Mouse (Mus musculus) forebrain, embryonic 13.5 days (tissue): Measurements from ENCODE around the gene Akap10. TPM values are rescaled to one million over a fixed set of nuclear protein-coding genes. Genes with fewer than 3 reads are reported as not detected.

Source experiments
- ATAC-seq: fragments of 200-750 bp; cut with Nextera tagmentation; 2 replicates; pipeline ENCODE4 v1.8.0; 2017
- H3K27ac ChIP-seq: fragments of 300-500 bp; sonication (generic); 2 replicates; pipeline ENCODE4 v1.5.1; 2015; ENCODE audit warnings: inconsistent platforms, mild to moderate bottlenecking, moderate library complexity
- H3K27me3 ChIP-seq: fragments of 300-500 bp; sonication (generic); 2 replicates; pipeline ENCODE4 v1.6.1; 2015; ENCODE audit warnings: mild to moderate bottlenecking, inconsistent platforms
- H3K36me3 ChIP-seq: fragments of 300-500 bp; sonication (generic); 2 replicates; pipeline ENCODE4 v1.6.1; 2015; ENCODE audit warnings: mild to moderate bottlenecking, inconsistent platforms; ENCODE audit not compliant: poor library complexity, severe bottlenecking
- H3K4me1 ChIP-seq: fragments of 300-500 bp; sonication (generic); 2 replicates; pipeline ENCODE4 v1.6.1; 2015; ENCODE audit warnings: inconsistent platforms
- H3K4me2 ChIP-seq: fragments of 300-500 bp; sonication (generic); 2 replicates; pipeline ENCODE4 v1.6.1; 2015; ENCODE audit warnings: inconsistent platforms, mild to moderate bottlenecking, moderate library complexity
- H3K4me3 ChIP-seq: fragments of 300-500 bp; sonication (generic); 2 replicates; pipeline ENCODE4 v1.5.1; 2015; ENCODE audit warnings: mild to moderate bottlenecking, inconsistent platforms
- H3K9ac ChIP-seq: fragments of 300-500 bp; sonication (generic); 2 replicates; pipeline ENCODE4 v1.6.1; 2015; ENCODE audit warnings: mild to moderate bottlenecking, inconsistent platforms
- H3K9me3 ChIP-seq: fragments of 300-500 bp; sonication (generic); replicated peaks from 2 replicates; pipeline ENCODE4 v1.6.1; 2016; ENCODE audit warnings: inconsistent platforms
- WGBS: fragments of 180-500 bp; shearing (Covaris S2); methylation state at CpG from one replicate; pipeline ENCODE4 v1.1.7; 2015; 5-methylcytosine and 5-hydroxymethylcytosine counted together
- polyA plus RNA-seq: library from polyadenylated mRNA; unstranded; fragments of >200 nt; fragmentation: Nextera tagmentation; extraction: Ambion mirVana; gene quantifications from 2 replicates; pipeline ENCODE4 v1.2.1, GENCODE M21; 2015

Gene Akap10
- polyA plus RNA-seq, 1 experiment from 2014 or later: 13.8 TPM

DNA sequence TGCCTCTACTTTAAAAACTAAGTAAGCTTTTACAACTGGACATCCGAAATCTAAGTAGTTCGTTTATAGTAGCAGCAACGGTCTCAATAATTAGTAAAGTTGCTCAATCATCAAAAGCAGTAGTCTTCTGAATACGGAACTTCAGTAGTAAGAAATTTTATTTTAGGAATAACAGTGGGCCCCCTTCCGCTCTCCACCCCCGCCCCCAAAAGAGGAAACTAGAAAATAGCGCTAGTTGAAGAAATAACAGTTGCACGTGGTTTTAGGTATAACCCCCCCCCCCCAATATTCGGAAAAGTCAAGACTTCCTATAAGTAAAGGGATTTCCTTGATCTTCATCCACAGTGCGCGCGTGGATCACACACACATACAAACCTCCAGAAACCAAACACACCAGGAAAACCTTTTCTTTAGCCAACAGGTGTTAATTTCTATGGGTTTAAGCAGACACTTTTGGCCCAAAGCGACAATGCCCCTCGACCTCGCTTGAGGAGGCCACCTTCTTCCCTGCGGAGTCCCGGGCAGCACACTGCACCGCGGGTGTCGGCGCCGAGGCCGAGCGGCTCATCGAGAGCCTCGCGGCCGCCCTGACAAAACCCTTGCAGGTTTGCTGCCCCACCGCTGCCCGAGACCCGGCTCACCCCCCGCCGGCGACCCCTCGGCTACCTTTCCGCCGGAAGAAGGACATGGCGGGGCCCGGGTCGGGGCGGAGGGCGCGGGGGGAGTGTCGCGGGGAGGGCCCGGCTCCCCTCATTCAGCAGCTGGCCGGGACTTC is 542 bp downstream of the Akap10 start:
- peak overlapping the region; percentile 90 for H3K27ac ChIP-seq
- no peak; the same call in none of the 2 replicates for ATAC-seq
- H3K9me3 ChIP-seq: no peaks in the 10 kb centered on the region
- H3K36me3 ChIP-seq: 0 out of 2 replicates have a peak, but pooled peaks cover 4% of the 10 kb centered on the region
- peak overlapping the region; percentile 93 for H3K9ac ChIP-seq
- H3K4me1 ChIP-seq: peaks cover 24% of the 10 kb centered on the region
- no peaks in the 10 kb centered on the region for H3K27me3 ChIP-seq
- 2% methylated on average over 47 of the region's 47 CpGs for WGBS
- H3K4me2 ChIP-seq: peak overlapping the region; percentile 69
- H3K4me3 ChIP-seq: peak overlapping the region; percentile 93

DNA sequence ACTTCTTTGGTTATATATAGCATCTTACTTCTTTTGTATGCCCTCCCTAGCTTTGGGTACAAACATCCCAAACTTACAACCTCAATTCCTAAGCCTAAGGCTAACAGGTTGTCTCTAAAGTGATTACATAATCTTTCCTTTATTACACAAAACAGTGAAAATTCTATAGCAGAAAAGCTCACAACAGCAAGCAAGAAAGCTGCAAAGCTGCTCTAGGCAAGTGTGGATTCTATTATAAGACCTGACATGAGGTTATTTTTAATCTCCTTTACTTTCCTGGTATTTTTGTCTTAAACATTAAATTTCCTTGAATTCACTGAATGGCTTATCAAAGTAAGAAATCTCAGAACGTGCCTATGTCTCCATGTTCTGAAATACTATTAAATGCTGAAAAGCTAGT is 6.7 kb downstream of the Akap10 start:
- Histone ChIP-seq H3K27ac (no peak overlapping the region), H3K27me3 (no peaks in the 10 kb centered on the region), H3K4me3 (no peak overlapping the region), H3K36me3 (peaks cover 21% of the 10 kb centered on the region), H3K4me1 (peaks cover 5% of the 10 kb centered on the region), H3K9me3 (no peaks in the 10 kb centered on the region), H3K4me2 (no peak overlapping the region), H3K9ac (no peak overlapping the region)
- WGBS: 80% methylated on average over 1 of the region's 1 CpGs
- no peak for ATAC-seq

DNA sequence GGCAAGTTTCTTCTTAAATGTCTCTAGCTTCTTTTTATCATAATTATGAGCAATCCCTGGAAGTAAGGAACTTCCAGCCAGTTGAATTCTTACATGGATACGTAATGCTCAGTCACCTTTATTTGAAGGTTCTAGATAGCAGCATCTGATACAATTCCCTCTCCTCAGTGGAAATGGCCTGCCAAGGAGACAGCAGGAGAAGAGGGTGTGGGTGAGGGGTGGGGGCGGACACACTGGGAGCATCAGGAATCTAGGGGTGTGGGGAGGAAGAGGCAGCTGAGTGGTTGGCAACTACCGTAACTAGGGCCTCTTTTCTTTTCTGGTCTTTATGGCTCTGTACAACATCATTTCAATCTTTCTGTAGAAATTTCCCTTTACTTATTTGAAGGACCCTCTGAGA is 10.3 kb downstream of the Akap10 start:
- ATAC-seq: no peak

DNA sequence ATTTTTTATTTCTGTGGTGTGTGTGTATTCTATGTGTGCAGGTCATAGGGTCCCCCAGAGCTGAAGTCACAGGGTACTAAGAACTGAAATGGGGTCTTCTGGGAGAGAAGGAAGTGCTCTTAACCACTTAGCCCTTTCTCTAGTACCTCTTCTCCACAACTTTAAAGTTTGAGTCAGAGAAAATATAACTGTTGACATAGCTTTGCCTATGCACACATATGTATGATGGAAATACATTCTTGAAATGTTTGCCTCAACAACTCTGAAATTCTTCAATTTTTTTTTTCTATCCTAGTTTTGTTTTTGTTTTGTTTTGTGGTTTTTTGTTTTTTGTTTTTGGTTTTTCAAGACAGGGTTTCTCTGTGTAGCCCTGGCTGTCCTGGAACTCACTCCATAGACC is 21.7 kb downstream of the Akap10 start:
- Histone ChIP-seq H3K9ac (no peak overlapping the region), H3K9me3 (no peaks in the 10 kb centered on the region), H3K4me3 (no peak overlapping the region), H3K4me1 (no peaks in the 10 kb centered on the region), H3K27ac (no peak overlapping the region), H3K27me3 (no peaks in the 10 kb centered on the region), H3K36me3 (peaks cover 65% of the 10 kb centered on the region), H3K4me2 (no peak overlapping the region)
- ATAC-seq: no peak

More for the DNA sequence above, 10.3 kb downstream of the Akap10 start:
- Histone ChIP-seq H3K4me3 (no peak overlapping the region), H3K27me3 (no peaks in the 10 kb centered on the region), H3K4me2 (no peak overlapping the region), H3K9me3 (no peaks in the 10 kb centered on the region), H3K4me1 (no peaks in the 10 kb centered on the region), H3K36me3 (peaks cover 34% of the 10 kb centered on the region), H3K9ac (no peak overlapping the region), H3K27ac (no peak overlapping the region)
- 93% methylated on average over 3 of the region's 3 CpGs for WGBS

DNA sequence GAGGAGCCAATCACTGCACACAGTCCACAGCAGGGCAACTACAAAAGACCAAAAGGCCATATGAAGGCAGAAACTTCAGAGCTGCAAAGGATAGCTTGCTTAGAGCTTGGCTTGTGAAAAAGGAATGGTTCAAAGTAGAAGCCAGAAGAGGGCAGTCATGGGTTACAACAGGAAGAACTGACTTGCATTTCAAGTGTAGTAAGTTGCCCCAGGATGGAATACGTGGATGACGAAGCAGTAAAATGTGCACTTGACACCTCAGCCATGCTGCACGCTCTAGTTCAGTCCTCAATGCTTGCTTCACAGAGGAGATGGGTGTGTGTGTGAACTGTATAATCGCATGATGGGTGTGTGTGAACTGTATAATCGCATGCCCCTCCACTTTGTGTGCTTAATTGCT is 47.9 kb downstream of the Akap10 start:
- H3K4me2 ChIP-seq: no peak overlapping the region
- H3K4me1 ChIP-seq: no peaks in the 10 kb centered on the region
- peaks cover 54% of the 10 kb centered on the region for H3K36me3 ChIP-seq
- H3K27me3 ChIP-seq: no peaks in the 10 kb centered on the region
- WGBS: 85% methylated on average over 5 of the region's 5 CpGs
- no peak overlapping the region for H3K27ac ChIP-seq
- no peaks in the 10 kb centered on the region for H3K9me3 ChIP-seq
- no peak for ATAC-seq
- no peak overlapping the region for H3K4me3 ChIP-seq
- no peak overlapping the region for H3K9ac ChIP-seq

DNA sequence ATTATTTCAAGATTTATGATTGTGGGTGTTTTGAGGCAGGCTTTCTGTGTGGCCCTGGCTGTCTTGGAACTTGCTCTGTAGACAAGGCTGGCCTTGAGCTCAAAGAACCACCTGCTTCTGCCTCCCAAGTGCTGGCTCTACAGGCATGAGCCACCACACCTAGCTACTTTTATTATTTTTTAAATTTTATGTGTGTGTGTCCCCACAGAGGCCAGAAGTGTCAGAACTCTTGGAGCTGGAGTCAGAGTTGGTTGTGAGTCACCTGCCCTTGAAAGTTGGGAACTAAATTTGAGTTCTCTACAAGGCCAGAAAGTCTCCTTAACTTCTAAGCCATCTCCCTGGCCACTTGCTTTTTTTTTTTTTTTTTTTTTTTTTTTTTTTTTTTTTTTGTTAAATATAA is 50.1 kb downstream of the Akap10 start:
- Histone ChIP-seq H3K4me2 (no peak overlapping the region), H3K9ac (no peak overlapping the region)

DNA sequence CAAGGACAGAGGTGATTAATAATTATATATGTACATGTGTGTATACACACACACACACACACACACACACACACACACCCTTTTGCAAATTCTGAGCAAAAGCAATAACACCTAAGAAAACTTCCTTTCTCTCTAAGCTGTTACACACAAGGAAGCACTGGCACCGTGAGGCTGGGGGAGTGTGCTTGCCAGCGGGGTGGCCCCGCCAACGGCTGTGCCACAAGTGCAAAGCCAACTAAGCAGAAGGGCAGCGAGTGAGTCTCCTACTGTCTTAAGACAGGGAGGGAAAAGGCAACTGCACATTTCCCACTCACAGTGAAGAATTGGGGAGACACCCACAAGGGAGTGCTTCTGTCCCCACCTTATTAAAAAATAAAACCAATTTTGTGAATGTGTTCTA is 58.2 kb downstream of the Akap10 start:
- Histone ChIP-seq H3K9ac (no peak overlapping the region), H3K4me2 (no peak overlapping the region), H3K36me3 (peaks cover 74% of the 10 kb centered on the region), H3K27me3 (no peaks in the 10 kb centered on the region), H3K27ac (no peak overlapping the region), H3K4me1 (no peaks in the 10 kb centered on the region), H3K4me3 (no peak overlapping the region), H3K9me3 (no peaks in the 10 kb centered on the region)
- WGBS: 94% methylated on average over 5 of the region's 5 CpGs
- no peak for ATAC-seq

More for the DNA sequence above, 50.1 kb downstream of the Akap10 start:
- ATAC-seq: no peak
- H3K9me3 ChIP-seq: no peaks in the 10 kb centered on the region
- peaks cover 55% of the 10 kb centered on the region for H3K36me3 ChIP-seq
- no peak overlapping the region for H3K27ac ChIP-seq
- H3K4me3 ChIP-seq: no peak overlapping the region
- no peaks in the 10 kb centered on the region for H3K27me3 ChIP-seq
- H3K4me1 ChIP-seq: no peaks in the 10 kb centered on the region

DNA sequence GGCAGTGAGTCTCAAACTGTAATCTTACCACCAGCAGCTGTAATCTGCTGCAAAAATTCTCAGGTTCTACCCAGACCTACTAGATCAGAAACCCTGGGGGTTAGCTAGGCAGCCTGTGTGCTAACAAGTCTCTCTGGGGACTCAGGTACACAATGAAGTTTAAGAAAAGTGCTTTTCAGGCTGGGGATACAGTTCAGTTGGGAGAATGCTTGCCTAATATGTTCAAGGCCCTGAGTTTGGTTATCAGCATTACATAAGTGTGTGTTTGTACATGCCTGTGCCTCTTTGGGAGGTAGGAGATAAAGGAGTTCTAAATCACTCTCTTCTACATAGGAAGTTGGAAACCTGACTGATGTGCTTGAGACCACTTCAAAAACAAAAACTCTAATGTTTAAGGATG is 63.2 kb downstream of the Akap10 start:
- Histone ChIP-seq H3K36me3 (peaks cover 36% of the 10 kb centered on the region), H3K4me2 (no peak overlapping the region), H3K4me1 (no peaks in the 10 kb centered on the region), H3K27ac (no peak overlapping the region), H3K9me3 (no peaks in the 10 kb centered on the region), H3K27me3 (no peaks in the 10 kb centered on the region), H3K4me3 (no peak overlapping the region), H3K9ac (no peak overlapping the region)
- no peak for ATAC-seq

DNA sequence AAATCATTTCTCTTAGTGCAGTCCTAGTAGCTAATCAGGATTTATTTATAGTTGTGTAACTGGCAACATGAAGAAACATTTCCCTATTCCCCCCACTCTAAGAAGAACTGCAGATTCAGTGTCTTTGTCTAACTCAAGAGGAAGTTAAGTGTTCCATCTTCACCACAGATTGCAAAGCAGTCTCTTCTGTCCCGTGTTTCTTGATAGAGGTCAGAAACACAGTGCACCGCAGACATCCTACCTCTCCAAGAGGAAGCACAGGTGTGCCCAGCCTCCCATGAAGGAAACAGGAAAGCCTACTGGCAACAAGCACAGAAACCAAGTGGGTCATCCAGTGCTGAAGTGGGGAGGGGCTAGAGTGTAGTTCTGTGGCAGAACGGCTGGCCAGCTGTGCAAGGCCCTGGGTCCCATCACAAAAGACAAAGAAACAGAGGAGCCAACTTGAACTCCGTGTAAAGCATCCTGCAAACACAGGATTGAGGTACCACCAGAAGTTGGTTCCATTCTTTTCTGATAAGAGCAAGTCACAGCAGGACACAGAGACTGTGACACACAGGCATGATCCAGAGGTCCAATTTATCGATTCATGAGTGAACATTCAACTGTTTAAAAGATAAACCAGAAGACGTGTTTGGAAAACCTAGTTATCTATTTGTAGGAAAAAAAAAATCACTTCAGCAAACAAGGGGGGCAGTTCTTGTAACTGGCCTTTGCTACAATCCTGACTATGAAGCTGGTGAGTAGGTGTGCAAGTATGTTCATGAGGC is 68.1 kb downstream of the Akap10 start:
- H3K9ac ChIP-seq: no peak overlapping the region
- H3K36me3 ChIP-seq: peaks cover 4% of the 10 kb centered on the region; the same call in 1 of the 2 replicates
- H3K4me3 ChIP-seq: no peak overlapping the region
- 78% methylated on average over 6 of the region's 6 CpGs for WGBS
- ATAC-seq: no peak
- no peaks in the 10 kb centered on the region for H3K4me1 ChIP-seq
- no peaks in the 10 kb centered on the region for H3K9me3 ChIP-seq
- no peaks in the 10 kb centered on the region for H3K27me3 ChIP-seq
- H3K27ac ChIP-seq: no peak overlapping the region
- no peak overlapping the region for H3K4me2 ChIP-seq

DNA sequence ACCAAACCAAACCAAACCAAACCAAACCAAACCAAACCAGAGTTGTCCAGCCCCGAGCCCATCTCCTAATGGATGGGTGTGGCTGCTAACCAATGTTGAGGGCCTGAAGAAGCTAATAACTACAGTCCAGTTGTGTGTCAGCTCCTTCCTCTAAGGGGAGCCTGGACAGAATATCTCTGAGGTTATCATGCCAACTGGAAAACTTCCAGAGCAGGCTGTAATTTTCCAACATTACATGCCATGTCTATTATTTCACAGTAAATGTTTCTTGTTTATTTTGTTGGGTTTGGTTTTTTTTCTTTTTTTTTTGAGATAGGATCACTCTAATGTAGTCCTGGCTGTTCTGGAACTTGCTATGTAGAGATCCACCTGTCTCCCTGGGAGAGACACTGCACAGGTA is 70.7 kb downstream of the Akap10 start:
- 83% methylated on average over 1 of the region's 1 CpGs for WGBS
- no peak for ATAC-seq

DNA sequence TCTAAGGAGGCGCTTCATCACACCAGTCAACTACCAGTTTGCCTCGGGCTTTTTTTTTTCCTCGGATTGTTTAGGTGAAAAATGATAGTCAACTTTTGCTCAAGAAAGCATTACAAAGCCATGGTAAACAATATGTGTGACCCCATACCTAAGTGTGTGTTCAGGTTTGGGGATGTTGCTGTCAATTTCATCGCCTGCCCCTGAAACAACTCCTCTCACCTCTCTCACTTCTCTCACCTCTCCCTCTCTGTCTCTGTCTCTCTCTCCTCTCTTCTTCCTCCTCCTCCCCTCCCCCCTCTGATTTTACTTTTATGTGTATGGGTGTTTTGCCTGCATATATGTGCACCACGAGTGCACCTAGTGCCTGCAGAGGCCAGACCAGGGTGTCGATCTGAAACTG is 74.5 kb downstream of the Akap10 start:
- Histone ChIP-seq H3K4me3 (peak overlapping the region; percentile 77), H3K4me1 (peaks cover 22% of the 10 kb centered on the region), H3K9ac (peak overlapping the region; percentile 96), H3K27ac (peak overlapping the region; percentile 93; the same call in 1 of the 2 replicates), H3K9me3 (no peaks in the 10 kb centered on the region), H3K4me2 (peak overlapping the region; percentile 79), H3K27me3 (no peaks in the 10 kb centered on the region), H3K36me3 (no peaks in the 10 kb centered on the region)
- 45% methylated on average over 6 of the region's 6 CpGs for WGBS
- ATAC-seq: no peak

More for the DNA sequence above, 70.7 kb downstream of the Akap10 start:
- Histone ChIP-seq H3K4me3 (no peak overlapping the region), H3K27ac (no peak overlapping the region), H3K9me3 (no peaks in the 10 kb centered on the region), H3K36me3 (no peaks in the 10 kb centered on the region), H3K27me3 (no peaks in the 10 kb centered on the region), H3K4me2 (no peak overlapping the region), H3K4me1 (0 out of 2 replicates have a peak, but pooled peaks cover 3% of the 10 kb centered on the region), H3K9ac (no peak overlapping the region)

DNA sequence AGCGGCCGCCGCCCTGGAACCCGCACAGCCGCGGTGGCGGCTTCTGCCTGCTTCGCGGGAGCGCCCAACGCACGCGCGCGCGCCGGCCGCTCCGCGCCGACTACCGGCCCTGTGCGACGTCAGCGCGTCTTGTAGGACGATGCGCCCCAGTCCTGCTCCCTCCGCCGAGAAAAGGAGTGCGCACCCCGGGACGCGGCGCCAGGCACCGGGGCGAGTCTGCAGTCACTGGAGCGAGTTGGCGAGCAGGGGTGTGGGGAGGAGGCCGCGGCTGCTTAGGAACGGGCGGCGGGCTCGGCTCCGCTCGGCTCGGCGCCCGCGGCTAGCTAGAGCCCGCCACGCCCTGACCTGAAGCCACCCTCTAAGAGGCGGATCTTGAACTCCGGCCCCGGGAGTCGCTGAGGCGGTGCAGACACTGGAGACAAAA is 75.1 kb downstream of the Akap10 start, which contains the start of gene Ulk2:
Gene Ulk2, minus strand, starts transcription at position 86 of the 424 bp plus-strand sequence.
- H3K4me2 ChIP-seq: peak within 1 kb of the TSS; percentile 79
- H3K36me3 ChIP-seq: no peaks in the 10 kb centered on the region
- H3K27ac ChIP-seq: peak within 1 kb of the TSS; percentile 93
- ATAC-seq: peak; percentile 96
- under 1% methylated on average over 53 of the region's 58 CpGs for WGBS
- no peaks in the 10 kb centered on the region for H3K27me3 ChIP-seq
- H3K4me1 ChIP-seq: peaks cover 24% of the 10 kb centered on the region
- H3K9ac ChIP-seq: peak within 1 kb of the TSS; percentile 96
- H3K4me3 ChIP-seq: peak within 1 kb of the TSS; percentile 77
- H3K9me3 ChIP-seq: no peaks in the 10 kb centered on the region
